Mouse (Mus musculus): Measurements from ENCODE around the gene Lmo4.

- TF ChIP-seq POLR2A (IDR thresholded peaks at IDR 0.05; ENCODE audit: insufficient read depth, low read depth, low read length) (no peak), CTCF (IDR thresholded peaks at IDR 0.05; ENCODE audit: insufficient read depth, low read depth, low read length) (no peak)
These were observed 17.4 kb upstream of the Lmo4 start for GRCm38 (mm10) chr3:144222381-144222780.
